Mouse (Mus musculus) cerebellum, postnatal 36 days (tissue): ENCODE results near the gene Naa38.

Source experiments
- DNase-seq, 2 experiments: peaks; one replicate each; pipeline ENCODE4 v3.0.0; 2021 to 2022; ENCODE audit warnings: mixed read lengths in 2 of 2

The Naa38 gene

GRCm38 (mm10) chr11:69415327-69415667 lies 20.0 kb downstream of the Naa38 start:
- peak; percentile 76 to 85 for DNase-seq

- DNase-seq, result peak; percentile 55 to 70
Observed at GRCm38 (mm10) chr11:69415668-69416451, 20.6 kb downstream of the Naa38 start.

- DNase-seq, result no peak
Observed at GRCm38 (mm10) chr11:69416509-69416908, 21.2 kb downstream of the Naa38 start.

GRCm38 (mm10) chr11:69416921-69417448 lies 21.7 kb downstream of the Naa38 start:
- DNase-seq, result no peak

- DNase-seq, result peak; percentile 98
Observed at GRCm38 (mm10) chr11:69417449-69418384, 22.4 kb downstream of the Naa38 start.

- DNase-seq, result peak; percentile 92 to 94
Observed at GRCm38 (mm10) chr11:69418481-69419442, 23.5 kb downstream of the Naa38 start.

GRCm38 (mm10) chr11:69419443-69419812 lies 24.1 kb downstream of the Naa38 start:
- DNase-seq, result peak; percentile 36 to 42

GRCm38 (mm10) chr11:69419813-69420553 lies 24.7 kb downstream of the Naa38 start:
- DNase-seq, result peak in 1 of 2 experiments; percentile 28

- no peak for DNase-seq
Observed at GRCm38 (mm10) chr11:69420554-69421000, 25.3 kb downstream of the Naa38 start.

GRCm38 (mm10) chr11:69421131-69421977 lies 26.1 kb downstream of the Naa38 start:
- no peak for DNase-seq

- DNase-seq, result no peak
Observed at GRCm38 (mm10) chr11:69422842-69423241, 27.6 kb downstream of the Naa38 start.

- no peak for DNase-seq
Observed at GRCm38 (mm10) chr11:69423885-69424284, 28.6 kb downstream of the Naa38 start.

GRCm38 (mm10) chr11:69426246-69426645 lies 31.0 kb downstream of the Naa38 start:
- DNase-seq, result no peak

GRCm38 (mm10) chr11:69428751-69429150 lies 33.5 kb downstream of the Naa38 start:
- no peak for DNase-seq

GRCm38 (mm10) chr11:69429313-69429712 lies 34.0 kb downstream of the Naa38 start:
- DNase-seq, result no peak

GRCm38 (mm10) chr11:69430631-69431030 lies 35.3 kb downstream of the Naa38 start:
- DNase-seq, result no peak

GRCm38 (mm10) chr11:69431829-69432639 lies 36.7 kb downstream of the Naa38 start:
- DNase-seq, result peak; percentile 81 to 82

- DNase-seq, result no peak
Observed at GRCm38 (mm10) chr11:69432640-69432982, 37.3 kb downstream of the Naa38 start.

GRCm38 (mm10) chr11:69433189-69433588 lies 37.9 kb downstream of the Naa38 start:
- DNase-seq, result no peak

- DNase-seq, result no peak
Observed at GRCm38 (mm10) chr11:69437291-69437690, 42.0 kb downstream of the Naa38 start.
